Mouse (Mus musculus) spleen, adult 12 weeks (tissue): ENCODE measurements around the gene Klhl29.

Experiments used
- DNase-seq: peaks from one replicate; pipeline ENCODE4 v3.0.0; 2022; ENCODE audit warnings: low spot score

The Klhl29 gene

GRCm38 (mm10) chr12:5296422-5296821 lies 79.1 kb downstream of the Klhl29 start:
- DNase-seq, result no peak

DNA sequence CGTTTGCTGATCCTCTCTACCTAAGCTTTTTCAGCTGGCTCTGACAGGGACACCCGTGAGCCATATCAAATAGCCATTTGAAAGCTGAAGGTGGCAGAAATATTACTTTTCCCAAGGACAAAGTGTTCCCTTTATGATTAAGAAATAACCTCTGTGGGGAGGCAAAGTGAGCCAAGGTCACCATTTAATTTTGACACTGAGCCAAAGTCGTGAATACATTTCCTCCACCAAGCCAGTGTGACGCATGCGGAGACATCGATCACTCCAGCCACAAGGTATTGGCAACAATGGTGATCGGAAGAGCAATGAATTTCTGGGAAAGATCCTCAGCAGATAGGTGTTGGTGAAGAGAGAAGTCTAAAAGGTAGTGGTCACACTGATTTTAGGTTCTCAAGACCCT lies 83.2 kb downstream of the Klhl29 start:
- DNase-seq, result no peak

- DNase-seq, result no peak
These were observed 89.9 kb downstream of the Klhl29 start for GRCm38 (mm10) chr12:5285579-5285978.

DNA sequence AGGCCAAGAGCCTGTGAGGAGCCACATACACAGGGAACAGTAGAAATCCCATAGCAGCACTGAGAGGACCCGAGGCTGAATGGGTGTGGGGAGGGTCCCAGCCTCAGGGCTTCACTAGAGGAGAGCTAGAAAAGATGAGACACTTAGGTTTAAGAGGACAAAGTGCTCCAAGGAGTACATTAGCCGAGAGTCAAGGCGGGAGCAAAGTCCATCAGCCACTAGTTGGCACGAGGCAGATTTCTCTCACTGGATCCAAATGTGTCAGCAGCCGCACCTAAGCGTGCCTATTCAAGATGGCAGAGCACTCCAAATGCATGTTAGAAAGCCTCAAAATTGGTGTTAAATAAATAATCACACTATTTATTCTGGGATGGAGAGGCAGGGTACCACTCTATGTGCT lies 90.5 kb downstream of the Klhl29 start:
- no peak for DNase-seq

DNA sequence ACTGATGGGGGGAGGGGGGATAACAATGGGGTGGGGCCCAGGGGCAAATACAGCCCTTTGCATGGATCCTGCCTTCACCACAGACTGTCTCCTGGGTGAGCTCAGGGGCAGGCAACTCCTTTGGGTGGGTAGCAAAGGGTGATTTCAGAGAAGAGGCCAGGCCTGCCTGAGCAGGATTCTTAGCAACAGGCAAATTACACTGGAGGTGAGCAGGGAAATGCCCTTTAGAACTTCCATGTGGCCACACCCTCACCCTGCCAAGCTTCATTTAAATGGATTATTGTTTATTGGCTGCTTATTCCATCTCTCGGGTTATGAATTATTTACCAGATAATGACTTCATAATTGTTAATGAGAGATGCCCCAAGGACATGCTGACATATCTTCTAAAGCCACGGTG lies 91.8 kb downstream of the Klhl29 start:
- DNase-seq, result no peak

DNA sequence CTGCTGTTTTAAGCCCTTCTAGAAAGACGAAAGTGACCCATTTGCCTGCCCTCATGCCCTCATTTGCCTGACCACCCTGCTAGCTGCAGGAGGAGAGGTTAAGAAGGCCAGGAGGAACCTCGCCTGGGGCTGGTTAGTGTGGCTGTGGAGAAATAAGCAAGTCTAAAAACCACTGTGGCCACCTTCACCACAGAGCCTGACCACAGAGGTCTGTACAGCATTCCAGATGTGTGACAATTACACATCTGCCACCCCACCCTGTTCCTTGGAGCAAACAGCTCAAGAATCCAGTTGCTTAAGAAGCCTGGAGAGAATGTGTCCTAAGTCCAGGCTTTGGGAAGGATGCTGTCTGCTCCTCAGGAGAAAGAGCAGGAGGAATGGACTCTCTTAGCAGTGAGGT lies 92.9 kb downstream of the Klhl29 start:
- DNase-seq, result no peak

- no peak for DNase-seq
These were observed 95.6 kb downstream of the Klhl29 start for GRCm38 (mm10) chr12:5279873-5280272.

DNA sequence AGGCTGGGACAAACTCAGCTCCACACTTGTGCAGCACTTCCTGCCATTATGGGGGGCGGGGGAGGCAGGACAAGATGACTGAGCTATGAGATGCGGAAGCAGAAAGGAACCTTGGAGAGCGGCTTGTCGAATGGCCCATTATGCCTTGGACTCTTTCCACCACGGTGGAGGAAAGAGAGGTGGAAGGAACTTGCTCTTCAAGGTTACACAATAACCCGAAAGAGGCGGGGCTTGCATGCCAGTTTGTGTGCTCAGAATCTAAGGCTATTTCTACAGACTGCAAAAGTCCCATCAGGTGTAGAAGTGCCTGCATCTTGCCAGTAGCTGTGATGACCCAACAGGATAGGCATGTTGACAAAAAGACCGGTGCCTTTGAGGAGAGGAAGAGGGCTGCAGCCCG lies 98.5 kb downstream of the Klhl29 start:
- no peak for DNase-seq

- no peak for DNase-seq
These were observed 100.0 kb downstream of the Klhl29 start for GRCm38 (mm10) chr12:5275507-5275936.

DNA sequence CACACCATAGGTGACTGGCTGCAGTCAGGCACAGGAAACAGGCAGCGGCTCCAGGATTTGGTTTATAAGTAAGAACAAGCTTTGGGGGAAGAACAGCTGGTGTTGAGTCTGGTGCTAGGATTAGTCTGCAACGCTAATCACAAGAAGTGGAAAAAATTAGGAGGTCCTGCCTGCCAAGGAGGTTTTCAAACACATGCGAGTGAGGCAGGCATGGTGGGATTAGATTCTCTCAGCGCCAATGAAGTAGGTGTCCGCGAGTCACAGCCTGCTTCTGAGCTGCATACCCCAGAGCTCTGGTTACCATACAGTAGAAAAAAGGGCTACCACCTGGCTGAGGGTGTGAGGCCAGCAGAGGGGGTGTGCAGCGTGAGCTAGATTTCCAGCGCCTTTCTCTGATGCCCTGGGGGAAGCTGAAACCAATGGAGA lies 101.0 kb downstream of the Klhl29 start:
- no peak for DNase-seq

GRCm38 (mm10) chr12:5273316-5274047 lies 102.0 kb downstream of the Klhl29 start:
- no peak for DNase-seq

GRCm38 (mm10) chr12:5270527-5270926 lies 105.0 kb downstream of the Klhl29 start:
- DNase-seq, result no peak

DNA sequence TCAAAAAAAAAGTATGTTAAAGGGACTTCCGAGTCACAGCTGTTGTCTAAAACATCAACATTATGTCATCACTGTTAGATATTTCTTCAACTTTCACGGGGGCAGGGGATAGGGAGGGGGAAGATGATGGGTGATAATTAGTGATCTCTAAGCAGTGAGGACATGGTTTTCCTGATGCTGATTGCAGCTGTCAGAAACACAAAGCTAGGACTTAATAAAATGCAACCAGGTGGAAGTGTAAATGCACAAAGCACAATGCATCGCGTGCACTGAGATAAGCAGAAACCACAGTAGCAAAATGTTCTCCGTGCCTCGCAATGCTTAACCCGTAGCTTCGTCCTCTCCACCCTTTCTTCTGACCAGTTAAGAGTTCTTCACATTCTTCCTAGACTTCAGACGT lies 105.5 kb downstream of the Klhl29 start:
- DNase-seq, result no peak

GRCm38 (mm10) chr12:5269061-5269460 lies 106.4 kb downstream of the Klhl29 start:
- no peak for DNase-seq

- DNase-seq, result no peak
These were observed 107.3 kb downstream of the Klhl29 start for GRCm38 (mm10) chr12:5268188-5268612.

- no peak for DNase-seq
These were observed 108.0 kb downstream of the Klhl29 start for GRCm38 (mm10) chr12:5267271-5268187.

DNA sequence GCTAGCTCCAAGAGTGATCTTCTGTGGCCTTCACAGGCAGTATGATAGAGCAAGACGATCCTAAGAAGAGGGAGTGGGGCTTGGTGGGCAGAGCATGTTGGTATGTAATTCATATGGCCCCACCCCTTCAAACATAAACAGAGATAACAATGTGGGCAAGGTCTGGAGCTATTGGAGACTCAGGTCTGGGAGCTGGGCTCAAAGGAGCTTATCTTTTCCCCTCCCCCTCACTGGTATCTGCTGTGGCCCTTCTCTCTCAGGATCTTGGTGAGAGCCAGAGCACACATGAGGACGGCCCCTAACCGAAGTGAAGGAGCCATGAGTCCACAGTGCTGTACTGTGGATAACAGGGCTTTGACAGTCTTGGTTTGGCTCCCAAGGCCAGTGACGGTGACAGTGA lies 108.7 kb downstream of the Klhl29 start:
- DNase-seq, result no peak

DNA sequence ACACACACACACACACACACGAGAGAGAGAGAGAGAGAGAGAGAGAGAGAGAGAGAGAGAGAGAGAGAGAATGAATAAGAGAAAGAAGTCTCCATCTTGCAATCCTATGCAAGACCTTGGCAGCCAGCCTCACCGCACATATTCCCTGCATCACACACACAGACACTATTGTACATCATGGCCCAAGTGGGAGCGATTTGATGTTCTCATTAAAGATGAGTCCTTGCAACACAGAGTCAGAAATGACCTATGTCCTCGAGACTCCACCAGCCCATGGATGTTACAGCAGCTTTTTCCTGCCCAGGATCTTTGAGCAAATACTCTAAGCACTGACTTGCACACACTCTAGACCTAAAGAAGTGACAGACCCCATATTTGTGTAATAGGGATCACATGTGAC lies 114.0 kb downstream of the Klhl29 start:
- no peak for DNase-seq

- no peak for DNase-seq
These were observed 116.7 kb downstream of the Klhl29 start for GRCm38 (mm10) chr12:5258779-5259178.

GRCm38 (mm10) chr12:5257174-5257573 lies 118.3 kb downstream of the Klhl29 start:
- DNase-seq, result no peak

- no peak for DNase-seq
These were observed 120.4 kb downstream of the Klhl29 start for GRCm38 (mm10) chr12:5255079-5255478.

GRCm38 (mm10) chr12:5254246-5254982 lies 121.1 kb downstream of the Klhl29 start:
- DNase-seq, result no peak
